Mouse (Mus musculus) embryonic facial prominence, embryonic 11.5 days (tissue): ENCODE measurements around the gene Rab11fip3. TPM values are rescaled to one million over a fixed set of nuclear protein-coding genes. Genes with fewer than 3 reads are reported as not detected.

Experiments used
- ATAC-seq: fragments of 200-750 bp; cut with Nextera tagmentation; replicated peaks from 2 replicates; pipeline ENCODE4 v1.8.0; 2017; ENCODE audit warnings: low read depth; ENCODE audit not compliant: insufficient number of reproducible peaks, low FRiP score, low TSS enrichment
- DNase-seq: peaks from one replicate; pipeline ENCODE4 v3.0.0-alpha.2; 2015; ENCODE audit warnings: low spot score
- H3K27ac ChIP-seq: fragments of 300-500 bp; sonication (generic); replicated peaks from 2 replicates; pipeline ENCODE4 v1.5.1; 2014; ENCODE audit warnings: mild to moderate bottlenecking, low read depth, low read length, control low read depth
- H3K27me3 ChIP-seq: fragments of 300-500 bp; sonication (generic); 2 replicates; pipeline ENCODE4 v1.6.1; 2014; ENCODE audit warnings: mild to moderate bottlenecking, low read length, moderate library complexity, mixed read lengths; ENCODE audit not compliant: control insufficient read depth, insufficient read depth
- H3K36me3 ChIP-seq: fragments of 300-500 bp; sonication (generic); replicated peaks from 2 replicates; pipeline ENCODE4 v1.6.1; 2014; ENCODE audit warnings: low read depth, mild to moderate bottlenecking, low read length, moderate library complexity, mixed read lengths; ENCODE audit not compliant: control insufficient read depth, insufficient read depth
- H3K4me1 ChIP-seq: fragments of 300-500 bp; sonication (generic); 2 replicates; pipeline ENCODE4 v1.6.1; 2014; ENCODE audit warnings: low read length, mixed read lengths; ENCODE audit not compliant: control insufficient read depth, insufficient read depth
- H3K4me2 ChIP-seq: fragments of 300-500 bp; sonication (generic); 2 replicates; pipeline ENCODE4 v1.6.1; 2014; ENCODE audit warnings: low read depth, mild to moderate bottlenecking, control low read depth, low read length, moderate library complexity
- H3K4me3 ChIP-seq: fragments of 300-500 bp; sonication (generic); 2 replicates; pipeline ENCODE4 v1.5.1; 2014; ENCODE audit warnings: low read depth, low read length, control low read depth
- H3K9ac ChIP-seq: fragments of 300-500 bp; sonication (generic); replicated peaks from 2 replicates; pipeline ENCODE4 v1.6.1; 2014; ENCODE audit warnings: mild to moderate bottlenecking, control low read depth, low read length
- H3K9me3 ChIP-seq: fragments of 300-500 bp; sonication (generic); replicated peaks from 2 replicates; pipeline ENCODE4 v1.6.1; 2016; ENCODE audit warnings: mild to moderate bottlenecking, low read length, inconsistent platforms, mixed read lengths; ENCODE audit not compliant: control insufficient read depth
- WGBS: fragments of 180-500 bp; shearing (Covaris S2); extraction: QIAGEN DNeasy Blood & Tissue Kit; methylation state at CpG from one replicate; pipeline ENCODE4 v1.1.7; 2014; 5-methylcytosine and 5-hydroxymethylcytosine counted together
- polyA plus RNA-seq: library from polyadenylated mRNA; unstranded; fragments of >200 nt; fragmentation: Nextera tagmentation; extraction: Ambion mirVana; gene quantifications from 2 replicates; pipeline ENCODE4 v1.2.1, GENCODE M21; 2014

The Rab11fip3 gene
- polyA plus RNA-seq, 1 experiment from 2014 or later = 12.9 TPM

GRCm38 (mm10) chr17:25947576-25947975 is 121.8 kb downstream of the Rab11fip3 start:
- H3K9me3 ChIP-seq = no peaks in the 10 kb centered on the region
- 82% methylated on average over 4 of the region's 4 CpGs for WGBS
- peaks cover 26% of the 10 kb centered on the region for H3K27me3 ChIP-seq
- no peak for ATAC-seq
- H3K4me3 ChIP-seq = no peak overlapping the region
- no peak overlapping the region for H3K27ac ChIP-seq
- peaks cover 7% of the 10 kb centered on the region; the same call in 1 of the 2 replicates for H3K4me1 ChIP-seq
- H3K36me3 ChIP-seq = no peaks in the 10 kb centered on the region
- no peak overlapping the region for H3K9ac ChIP-seq
- DNase-seq = no peak
- H3K4me2 ChIP-seq = no peak overlapping the region

GRCm38 (mm10) chr17:25946891-25947290 is 122.5 kb downstream of the Rab11fip3 start:
- 81% methylated on average over 8 of the region's 8 CpGs for WGBS
- no peak for ATAC-seq
- H3K4me2 ChIP-seq = no peak overlapping the region

GRCm38 (mm10) chr17:25946349-25946748 is 123.0 kb downstream of the Rab11fip3 start:
- H3K9ac ChIP-seq = no peak overlapping the region
- WGBS = 75% methylated on average over 7 of the region's 7 CpGs
- H3K4me3 ChIP-seq = no peak overlapping the region
- H3K27ac ChIP-seq = no peak overlapping the region
- no peaks in the 10 kb centered on the region for H3K9me3 ChIP-seq
- ATAC-seq = no peak
- no peak for DNase-seq
- H3K4me2 ChIP-seq = no peak overlapping the region
- peaks cover 14% of the 10 kb centered on the region for H3K27me3 ChIP-seq
- H3K36me3 ChIP-seq = no peaks in the 10 kb centered on the region
- H3K4me1 ChIP-seq = 0 out of 2 replicates have a peak, but pooled peaks cover 2% of the 10 kb centered on the region

More at GRCm38 (mm10) chr17:25946891-25947290, 122.5 kb downstream of the Rab11fip3 start:
- H3K36me3 ChIP-seq = no peaks in the 10 kb centered on the region
- DNase-seq = no peak
- peaks cover 5% of the 10 kb centered on the region; the same call in 1 of the 2 replicates for H3K4me1 ChIP-seq
- no peak overlapping the region for H3K9ac ChIP-seq
- no peak overlapping the region for H3K4me3 ChIP-seq
- no peak overlapping the region for H3K27ac ChIP-seq
- no peaks in the 10 kb centered on the region for H3K9me3 ChIP-seq
- peaks cover 19% of the 10 kb centered on the region for H3K27me3 ChIP-seq

DNA sequence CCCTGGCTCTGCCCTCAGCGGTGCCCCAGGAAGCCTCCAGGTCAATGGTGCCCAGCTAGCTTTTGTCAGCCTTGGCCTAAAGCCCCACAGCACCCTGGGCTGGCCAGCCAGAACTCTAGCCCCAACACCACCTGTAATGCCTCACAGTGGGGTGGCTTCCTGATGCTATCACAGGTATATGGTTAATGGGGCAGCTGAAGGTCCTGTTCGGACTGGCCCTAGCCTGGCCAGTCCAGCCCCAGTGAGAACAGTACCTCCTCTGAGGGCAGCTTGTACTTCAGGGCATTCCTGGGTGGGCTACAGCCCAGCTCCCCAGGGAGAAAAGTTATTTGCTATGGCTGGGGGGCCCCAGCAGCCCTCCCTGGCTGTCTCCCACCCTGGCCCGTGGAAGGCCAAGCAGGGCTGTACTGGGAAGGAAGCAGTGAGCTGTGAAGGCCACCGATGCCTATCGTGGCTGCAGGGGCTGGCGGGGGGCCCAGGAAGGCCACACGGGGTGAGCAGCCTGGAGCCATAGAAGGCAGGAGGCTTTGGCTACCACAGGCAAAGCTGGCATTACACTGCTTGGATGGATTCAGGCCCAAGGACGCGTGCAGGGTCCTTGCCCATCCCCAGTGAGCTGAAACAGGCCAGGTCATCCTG is 123.7 kb downstream of the Rab11fip3 start:
- DNase-seq = no peak
- Histone ChIP-seq H3K9ac (no peak overlapping the region), H3K36me3 (no peaks in the 10 kb centered on the region), H3K27me3 (peaks cover 7% of the 10 kb centered on the region), H3K4me2 (no peak overlapping the region), H3K4me3 (no peak overlapping the region), H3K9me3 (no peaks in the 10 kb centered on the region), H3K4me1 (no peaks in the 10 kb centered on the region; the same call in 1 of the 2 replicates), H3K27ac (no peak overlapping the region)
- 61% methylated on average over 9 of the region's 9 CpGs for WGBS
- ATAC-seq = no peak

DNA sequence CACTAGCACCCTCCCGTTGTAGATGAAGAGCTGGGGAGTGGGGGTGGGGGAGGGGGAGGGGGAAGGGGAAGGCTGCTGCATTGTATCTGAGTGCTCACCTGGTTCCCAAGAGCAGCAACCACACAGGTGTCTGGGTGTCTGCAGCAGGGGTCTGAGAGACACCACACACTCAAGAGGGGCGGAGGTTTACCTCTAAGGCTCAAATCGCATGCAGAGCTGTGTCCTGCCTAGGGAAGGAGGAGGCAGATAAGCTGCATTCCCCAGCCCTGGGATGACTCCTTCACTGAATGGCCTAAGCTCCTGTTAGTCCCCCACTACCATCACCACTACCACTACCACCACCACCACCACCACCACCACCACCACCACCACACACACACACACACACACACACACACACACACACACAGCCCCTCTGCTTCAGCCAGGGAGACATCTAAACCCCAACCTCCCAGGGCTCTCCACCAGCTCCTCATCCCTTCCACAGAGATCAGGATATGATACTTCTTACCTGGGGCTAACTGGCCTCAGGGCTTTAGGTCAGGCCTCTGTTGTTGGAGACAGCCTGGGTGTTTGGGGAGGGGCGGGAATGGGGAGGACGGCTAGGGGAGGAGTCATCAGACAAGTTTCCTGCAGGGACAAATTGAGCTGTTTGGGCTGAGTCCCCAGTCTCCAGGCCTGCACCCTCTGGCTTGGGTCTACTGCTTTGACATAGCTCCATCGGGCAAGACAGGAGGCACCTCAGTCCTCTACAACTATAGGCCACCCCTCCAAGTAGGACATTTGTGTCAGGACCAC is 124.8 kb downstream of the Rab11fip3 start, which contains the start of the genes Pigq and Nhlrc4:
Gene Pigq, minus strand, starts transcription at position 571 of the 798 bp plus-strand sequence.
Gene Nhlrc4, minus strand, starts transcription at position 596 of the 798 bp plus-strand sequence.
- H3K36me3 ChIP-seq = no peaks in the 10 kb centered on the region
- H3K4me1 ChIP-seq = no peaks in the 10 kb centered on the region; the same call in 1 of the 2 replicates
- DNase-seq (no peak), ATAC-seq (no peak)
- H3K9ac ChIP-seq = no peak within 1 kb of the TSS
- H3K9me3 ChIP-seq = no peaks in the 10 kb centered on the region
- no peaks in the 10 kb centered on the region for H3K27me3 ChIP-seq
- H3K4me2 ChIP-seq = peak within 1 kb of the TSS; percentile 8; the same call in 1 of the 2 replicates
- H3K27ac ChIP-seq = no peak within 1 kb of the TSS
- no peak within 1 kb of the TSS for H3K4me3 ChIP-seq
- WGBS = 53% methylated on average over 5 of the region's 6 CpGs

DNA sequence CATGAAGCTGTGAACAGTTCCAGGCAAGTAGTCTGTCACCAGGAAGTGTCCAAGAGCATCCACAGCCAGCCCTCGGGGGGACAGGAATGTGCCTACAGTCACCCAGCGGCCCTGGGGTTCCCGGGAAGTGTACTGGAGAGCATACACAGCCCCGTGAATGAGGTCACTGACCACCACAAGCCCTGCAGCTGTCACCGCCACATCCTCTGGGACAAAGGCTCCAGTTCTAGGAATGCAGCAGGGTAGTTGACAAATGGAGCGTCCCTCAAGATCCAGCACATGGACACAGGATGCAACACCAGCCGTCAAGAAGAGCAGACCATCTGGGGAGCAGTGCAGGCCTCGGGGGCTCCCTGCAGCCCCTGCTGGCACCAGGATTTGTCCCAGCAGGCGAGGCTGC is 125.6 kb downstream of the Rab11fip3 start:
- no peak overlapping the region for H3K27ac ChIP-seq
- H3K27me3 ChIP-seq = no peaks in the 10 kb centered on the region
- ATAC-seq (no peak), DNase-seq (no peak)
- no peaks in the 10 kb centered on the region for H3K9me3 ChIP-seq
- H3K4me2 ChIP-seq = peak overlapping the region; percentile 8; the same call in 1 of the 2 replicates
- 73% methylated on average over 9 of the region's 9 CpGs for WGBS
- no peaks in the 10 kb centered on the region; the same call in 1 of the 2 replicates for H3K4me1 ChIP-seq
- H3K36me3 ChIP-seq = no peaks in the 10 kb centered on the region
- H3K9ac ChIP-seq = no peak overlapping the region
- H3K4me3 ChIP-seq = no peak overlapping the region

DNA sequence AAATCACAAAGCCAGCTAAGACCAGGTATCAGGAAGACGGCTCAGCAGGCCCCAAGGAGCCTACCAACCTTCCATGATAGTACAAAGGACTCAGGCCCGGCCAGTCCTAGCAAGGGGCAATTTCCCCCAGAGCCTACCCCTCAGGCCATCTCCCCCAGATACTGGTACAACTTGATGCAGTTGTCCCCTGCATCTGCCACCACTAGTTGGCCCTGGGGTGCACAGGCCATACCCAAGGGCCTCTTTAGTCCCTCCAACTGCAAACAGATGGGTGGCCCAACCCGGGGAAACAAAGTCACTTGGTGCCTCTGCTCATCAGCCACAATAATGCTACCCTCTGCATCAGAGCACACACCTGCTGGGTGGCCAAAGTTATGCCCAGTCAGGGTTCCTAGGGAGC is 126.1 kb downstream of the Rab11fip3 start:
- no peaks in the 10 kb centered on the region; the same call in 1 of the 2 replicates for H3K4me1 ChIP-seq
- H3K36me3 ChIP-seq = no peaks in the 10 kb centered on the region
- H3K9ac ChIP-seq = no peak overlapping the region
- DNase-seq = no peak
- whole genome bisulfite sequencing = 70% methylated on average over 3 of the region's 3 CpGs
- ATAC-seq = no peak
- no peaks in the 10 kb centered on the region for H3K27me3 ChIP-seq
- no peak overlapping the region for H3K4me2 ChIP-seq
- no peak overlapping the region for H3K27ac ChIP-seq
- H3K9me3 ChIP-seq = no peaks in the 10 kb centered on the region
- H3K4me3 ChIP-seq = no peak overlapping the region
